Mouse (Mus musculus) kidney, embryonic 16.5 days (tissue): ENCODE results near the gene Lrrc49. TPM values are rescaled to one million over a fixed set of nuclear protein-coding genes. Genes with fewer than 3 reads are reported as not detected.

Experiments
- ATAC-seq: fragments of 200-750 bp; cut with Nextera tagmentation; 2 replicates; pipeline ENCODE4 v1.8.0; 2017; ENCODE audit warnings: moderate TSS enrichment; ENCODE audit not compliant: low FRiP score, low TSS enrichment
- H3K27ac ChIP-seq: fragments of 300-500 bp; sonication (generic); 2 replicates; pipeline ENCODE4 v1.5.1; 2014; ENCODE audit warnings: low read length
- H3K27me3 ChIP-seq: fragments of 300-500 bp; sonication (generic); 2 replicates; pipeline ENCODE4 v1.6.1; 2014; ENCODE audit warnings: low read length, control low read depth, mixed read lengths; ENCODE audit not compliant: insufficient read depth
- H3K36me3 ChIP-seq: fragments of 300-500 bp; sonication (generic); 2 replicates; pipeline ENCODE4 v1.6.1; 2014; ENCODE audit warnings: low read length, control low read depth, mixed read lengths; ENCODE audit not compliant: insufficient read depth
- H3K4me1 ChIP-seq: fragments of 300-500 bp; sonication (generic); 2 replicates; pipeline ENCODE4 v1.6.1; 2014; ENCODE audit warnings: low read length, control low read depth, mixed read lengths; ENCODE audit not compliant: insufficient read depth
- H3K4me2 ChIP-seq: fragments of 300-500 bp; sonication (generic); replicated peaks from 2 replicates; pipeline ENCODE4 v1.6.1; 2014; ENCODE audit warnings: low read depth, low read length
- H3K4me3 ChIP-seq: fragments of 300-500 bp; sonication (generic); 2 replicates; pipeline ENCODE4 v1.5.1; 2014; ENCODE audit warnings: mild to moderate bottlenecking, low read length
- H3K9ac ChIP-seq: fragments of 300-500 bp; sonication (generic); replicated peaks from 2 replicates; pipeline ENCODE4 v1.6.1; 2014; ENCODE audit warnings: low read length
- H3K9me3 ChIP-seq: fragments of 300-500 bp; sonication (generic); 2 replicates; pipeline ENCODE4 v1.6.1; 2016; ENCODE audit warnings: low read length, control low read depth
- WGBS: fragments of 180-500 bp; shearing (Covaris S2); extraction: QIAGEN DNeasy Blood & Tissue Kit; methylation state at CpG from one replicate; pipeline ENCODE4 v1.1.7; 2014; 5-methylcytosine and 5-hydroxymethylcytosine counted together
- polyA plus RNA-seq: library from polyadenylated mRNA; unstranded; fragments of >200 nt; fragmentation: Nextera tagmentation; extraction: Ambion mirVana; gene quantifications from 2 replicates; pipeline ENCODE4 v1.2.1, GENCODE M21; 2015

Lrrc49 gene
- polyA plus RNA-seq, 1 experiment from 2014 or later = 16.7 TPM

DNA sequence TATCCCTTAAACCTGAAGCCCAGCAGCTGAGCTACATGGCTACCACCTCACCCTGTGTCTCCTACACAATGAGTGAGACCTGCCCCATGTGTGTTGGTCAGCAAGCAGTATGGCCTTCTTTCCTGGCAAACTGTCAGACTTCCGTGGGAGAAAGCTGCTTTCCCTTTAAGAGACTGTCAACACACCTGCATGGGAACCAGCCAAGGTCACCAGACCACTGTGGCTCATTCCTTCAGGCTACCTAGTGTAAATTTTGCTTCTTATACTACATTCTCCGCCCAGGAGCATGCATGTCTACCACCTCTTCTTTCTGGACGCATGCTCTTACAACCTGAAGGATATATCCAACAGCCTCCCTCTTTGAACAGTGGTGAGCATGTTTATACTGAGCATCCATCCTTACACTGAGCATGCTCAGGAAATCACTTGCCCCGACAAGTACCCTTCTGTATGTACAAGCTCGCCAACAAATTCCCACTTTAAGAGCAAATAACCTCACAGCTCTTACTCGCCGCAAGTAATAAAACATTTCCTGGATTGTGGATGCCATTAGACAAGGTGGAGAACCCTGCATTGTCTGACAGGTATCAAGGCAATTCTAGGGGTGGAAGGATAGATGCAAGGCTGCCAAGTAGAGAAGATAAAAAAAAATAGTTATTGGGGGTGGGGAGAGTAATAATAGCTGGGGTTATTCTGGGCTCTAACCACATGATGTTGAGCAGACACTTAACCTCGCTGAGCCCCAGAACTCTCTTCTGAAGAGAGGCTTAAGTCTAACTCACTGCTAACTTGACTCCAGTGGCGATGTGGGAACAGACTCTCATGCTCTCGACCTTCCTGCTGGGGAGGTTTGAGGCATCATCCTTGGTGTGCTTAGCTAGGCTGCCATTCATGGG lies 158.4 kb downstream of the Lrrc49 start:
- no peaks in the 10 kb centered on the region for H3K36me3 ChIP-seq
- no peak overlapping the region for H3K9ac ChIP-seq
- no peak overlapping the region for H3K4me2 ChIP-seq
- no peak overlapping the region for H3K4me3 ChIP-seq
- H3K4me1 ChIP-seq = peaks cover 17% of the 10 kb centered on the region
- H3K9me3 ChIP-seq = no peaks in the 10 kb centered on the region
- no peaks in the 10 kb centered on the region for H3K27me3 ChIP-seq
- H3K27ac ChIP-seq = no peak overlapping the region
- no peak for ATAC-seq
- 62% methylated on average over 10 of the region's 10 CpGs for WGBS

DNA sequence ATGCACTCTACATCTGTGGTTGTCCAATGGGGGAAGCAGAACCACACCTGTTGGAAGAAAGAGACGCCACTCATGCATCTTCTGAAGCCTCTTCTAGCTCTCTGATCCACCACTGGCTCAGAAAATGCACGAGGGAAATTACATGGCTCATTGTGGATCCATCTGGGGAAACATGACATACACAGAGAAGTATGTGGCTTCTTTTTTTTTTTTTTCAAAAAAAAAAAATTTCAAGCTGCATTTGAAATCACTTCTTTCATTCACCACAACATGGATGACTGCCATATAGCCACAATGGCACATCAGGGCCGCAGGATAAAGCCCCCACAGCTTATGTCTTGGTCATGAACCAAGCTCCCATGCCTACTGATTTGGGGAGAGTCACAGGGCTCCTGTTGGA lies 159.7 kb downstream of the Lrrc49 start:
- no peaks in the 10 kb centered on the region for H3K27me3 ChIP-seq
- peaks cover 17% of the 10 kb centered on the region for H3K4me1 ChIP-seq
- no peak overlapping the region for H3K4me2 ChIP-seq
- H3K4me3 ChIP-seq = no peak overlapping the region
- no peak overlapping the region for H3K27ac ChIP-seq
- H3K36me3 ChIP-seq = no peaks in the 10 kb centered on the region
- no peak overlapping the region for H3K9ac ChIP-seq
- no peak for ATAC-seq
- WGBS = 84% methylated on average over 3 of the region's 3 CpGs
- H3K9me3 ChIP-seq = no peaks in the 10 kb centered on the region

DNA sequence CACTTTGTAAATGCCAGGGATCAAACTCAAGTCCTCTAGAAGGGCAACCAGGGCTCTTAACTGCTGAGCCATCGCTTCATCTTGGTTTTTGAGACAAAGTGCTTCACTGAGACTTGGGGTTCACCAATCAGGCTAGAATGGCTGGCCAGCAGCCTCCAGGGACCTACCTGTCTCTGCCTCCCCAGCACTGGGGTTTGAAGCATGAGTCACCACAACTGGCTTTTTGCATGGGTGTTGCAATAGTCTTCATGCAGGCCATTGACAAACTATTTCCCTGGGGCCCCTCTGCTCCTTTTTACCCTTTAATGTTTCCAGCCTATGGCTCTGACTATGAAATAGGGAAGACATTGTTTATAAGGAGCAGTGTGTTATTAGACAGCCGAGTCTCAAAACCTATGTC lies 160.1 kb downstream of the Lrrc49 start:
- no peak overlapping the region for H3K9ac ChIP-seq
- H3K4me3 ChIP-seq = no peak overlapping the region
- H3K4me1 ChIP-seq = peaks cover 17% of the 10 kb centered on the region
- H3K27me3 ChIP-seq = no peaks in the 10 kb centered on the region
- whole genome bisulfite sequencing = 95% methylated on average over 2 of the region's 2 CpGs
- no peak overlapping the region for H3K27ac ChIP-seq
- no peaks in the 10 kb centered on the region for H3K9me3 ChIP-seq
- no peak for ATAC-seq
- H3K4me2 ChIP-seq = no peak overlapping the region
- no peaks in the 10 kb centered on the region for H3K36me3 ChIP-seq

DNA sequence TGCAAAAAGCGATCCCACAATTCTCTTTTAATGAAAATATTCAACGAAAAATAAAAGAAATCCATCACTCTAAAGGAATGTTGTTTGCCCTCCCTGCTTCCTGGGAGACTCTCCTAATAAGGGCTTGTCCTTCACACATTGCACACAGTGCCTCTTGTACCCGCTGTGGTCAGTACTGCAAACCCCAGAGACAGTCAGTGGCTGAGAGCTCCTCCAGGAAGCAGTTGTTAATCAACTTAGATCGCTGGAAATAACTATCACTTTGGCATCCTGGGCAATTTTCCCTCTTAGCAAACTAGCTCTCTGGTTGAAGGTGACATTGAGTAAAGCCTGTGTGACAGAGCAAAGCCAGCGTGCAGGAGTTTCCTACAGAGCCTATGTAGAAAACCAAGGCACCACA lies 160.9 kb downstream of the Lrrc49 start:
- ATAC-seq = no peak
- Histone ChIP-seq H3K9ac (no peak overlapping the region), H3K27ac (no peak overlapping the region), H3K36me3 (no peaks in the 10 kb centered on the region), H3K4me3 (no peak overlapping the region), H3K4me1 (peaks cover 21% of the 10 kb centered on the region), H3K9me3 (no peaks in the 10 kb centered on the region), H3K4me2 (no peak overlapping the region), H3K27me3 (no peaks in the 10 kb centered on the region)
- WGBS = 64% methylated on average over 5 of the region's 5 CpGs

DNA sequence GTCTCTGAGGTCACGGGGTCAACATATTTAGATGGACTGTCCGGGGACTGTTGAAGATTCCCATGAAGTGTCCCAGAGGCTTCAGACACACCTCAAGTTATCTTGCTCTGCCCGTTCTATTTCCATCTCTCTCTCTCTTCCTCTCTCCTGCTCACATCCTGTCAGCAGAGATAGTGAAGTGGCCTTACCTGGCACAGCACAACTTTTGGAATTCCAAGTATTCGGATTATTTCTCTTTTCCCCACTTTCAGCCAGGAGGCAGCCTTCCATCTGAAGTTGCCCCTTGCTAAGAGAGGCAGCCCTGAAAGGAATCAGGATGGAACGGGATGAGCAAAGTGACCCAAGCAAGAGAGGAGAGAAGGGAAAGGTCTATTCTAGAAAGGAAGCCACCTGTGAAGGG lies 161.8 kb downstream of the Lrrc49 start:
- Histone ChIP-seq H3K4me3 (no peak overlapping the region), H3K9me3 (no peaks in the 10 kb centered on the region), H3K27ac (no peak overlapping the region), H3K4me2 (no peak overlapping the region), H3K27me3 (no peaks in the 10 kb centered on the region), H3K4me1 (peaks cover 23% of the 10 kb centered on the region), H3K36me3 (no peaks in the 10 kb centered on the region), H3K9ac (no peak overlapping the region)
- 62% methylated on average over 5 of the region's 5 CpGs for WGBS
- ATAC-seq = no peak

DNA sequence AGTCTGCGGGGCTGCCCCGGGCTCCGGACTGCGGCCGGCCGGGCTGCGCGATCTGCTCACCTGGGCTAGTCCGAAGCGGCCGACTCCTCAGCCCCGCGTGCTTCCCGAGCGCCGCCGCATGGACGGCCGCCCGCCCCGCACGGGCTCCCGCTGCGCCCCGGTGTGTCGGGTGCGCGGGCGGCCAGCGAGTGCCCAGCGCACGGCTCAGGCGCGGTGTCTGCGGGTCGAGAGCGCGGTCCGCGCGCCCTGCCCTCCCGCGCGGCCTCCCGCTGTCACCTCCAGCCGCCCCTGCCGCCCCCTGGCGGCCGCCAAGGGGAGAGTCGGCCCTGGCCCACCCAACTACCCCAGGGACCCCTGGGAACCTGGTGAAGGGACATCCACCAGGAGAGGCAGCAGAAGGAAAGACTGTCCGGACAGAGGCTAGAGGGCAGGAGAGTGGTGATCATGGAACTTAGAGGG lies 166.1 kb downstream of the Lrrc49 start, which contains the start of gene Thsd4:
Gene Thsd4 (minus strand): TSS at position 241 of the 459 bp plus-strand sequence.
- 0% methylated on average over 51 of the region's 51 CpGs for WGBS

DNA sequence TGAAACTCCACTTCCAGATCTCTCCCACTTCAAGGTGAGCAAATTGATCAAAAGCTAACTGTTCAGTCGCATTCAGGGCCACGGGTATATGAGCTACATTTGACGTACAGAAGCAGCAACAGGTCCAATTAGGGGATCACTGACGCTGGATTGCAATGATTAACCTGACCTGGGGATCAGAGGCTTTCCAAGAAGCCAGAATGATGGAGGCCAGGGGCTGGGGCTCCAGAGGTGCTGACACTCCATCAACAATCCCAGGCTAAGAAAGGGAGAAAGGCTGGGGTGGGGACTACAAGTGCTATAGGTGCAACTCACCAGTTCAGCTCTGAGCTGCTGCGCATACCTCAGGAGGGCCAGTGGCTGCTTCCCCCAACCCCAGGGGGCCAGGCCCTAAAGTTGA lies 166.8 kb downstream of the Lrrc49 start:
- WGBS = 33% methylated on average over 5 of the region's 5 CpGs
- Histone ChIP-seq H3K9me3 (no peaks in the 10 kb centered on the region), H3K4me2 (peak overlapping the region; percentile 71), H3K36me3 (no peaks in the 10 kb centered on the region), H3K27ac (0 out of 2 replicates have a peak overlapping the region, but pooled peaks have one; percentile 40), H3K27me3 (no peaks in the 10 kb centered on the region; the same call in 1 of the 2 replicates), H3K9ac (peak overlapping the region; percentile 81), H3K4me1 (peaks cover 66% of the 10 kb centered on the region), H3K4me3 (peak overlapping the region; percentile 66)
- ATAC-seq = no peak

More for the DNA sequence above, 166.1 kb downstream of the Lrrc49 start, which contains the start of gene Thsd4:
- Histone ChIP-seq H3K27ac (peak within 1 kb of the TSS; percentile 40; the same call in 1 of the 2 replicates), H3K4me3 (peak within 1 kb of the TSS; percentile 66), H3K9ac (peak within 1 kb of the TSS; percentile 81), H3K27me3 (no peaks in the 10 kb centered on the region; the same call in 1 of the 2 replicates), H3K4me2 (peak within 1 kb of the TSS; percentile 71), H3K4me1 (peaks cover 59% of the 10 kb centered on the region), H3K9me3 (no peaks in the 10 kb centered on the region), H3K36me3 (no peaks in the 10 kb centered on the region)
- peak; percentile 80 for ATAC-seq

DNA sequence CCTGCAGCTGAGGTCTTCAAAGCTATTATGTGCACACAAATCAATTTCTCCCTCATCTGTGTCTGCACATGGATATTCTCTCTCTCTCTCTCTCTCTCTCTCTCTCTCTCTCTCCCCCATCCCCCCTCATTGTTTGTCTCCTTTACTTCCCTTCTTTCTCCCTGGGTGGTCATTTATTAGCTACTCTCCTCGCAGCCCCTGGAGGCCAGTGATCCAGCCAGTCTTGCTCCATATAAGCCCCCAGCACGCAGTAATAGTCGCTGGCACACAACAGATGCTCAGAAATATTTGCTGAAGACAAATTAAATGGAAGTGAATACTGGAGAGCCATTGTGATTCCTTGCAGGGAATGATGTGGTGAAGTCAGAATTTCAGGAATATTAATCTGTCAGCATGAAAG lies 168.4 kb downstream of the Lrrc49 start:
- no peaks in the 10 kb centered on the region for H3K9me3 ChIP-seq
- no peak for ATAC-seq
- WGBS = 30% methylated on average over 3 of the region's 3 CpGs
- H3K4me3 ChIP-seq = peak overlapping the region; percentile 66
- H3K36me3 ChIP-seq = peaks cover 3% of the 10 kb centered on the region
- H3K9ac ChIP-seq = peak overlapping the region; percentile 41; the same call in 1 of the 2 replicates
- peak overlapping the region; percentile 39; the same call in 1 of the 2 replicates for H3K27ac ChIP-seq
- H3K4me1 ChIP-seq = peaks cover 56% of the 10 kb centered on the region
- H3K27me3 ChIP-seq = no peaks in the 10 kb centered on the region; the same call in 1 of the 2 replicates
- peak overlapping the region; percentile 71 for H3K4me2 ChIP-seq
